Mouse (Mus musculus): ENCODE measurements around the gene Hmgb1. TPM values are rescaled to one million over a fixed set of nuclear protein-coding genes. Genes with fewer than 3 reads are reported as not detected.

Gene Hmgb1
- polyA plus RNA-seq, 1 experiment from 2014 or later = 1,906 TPM

DNA sequence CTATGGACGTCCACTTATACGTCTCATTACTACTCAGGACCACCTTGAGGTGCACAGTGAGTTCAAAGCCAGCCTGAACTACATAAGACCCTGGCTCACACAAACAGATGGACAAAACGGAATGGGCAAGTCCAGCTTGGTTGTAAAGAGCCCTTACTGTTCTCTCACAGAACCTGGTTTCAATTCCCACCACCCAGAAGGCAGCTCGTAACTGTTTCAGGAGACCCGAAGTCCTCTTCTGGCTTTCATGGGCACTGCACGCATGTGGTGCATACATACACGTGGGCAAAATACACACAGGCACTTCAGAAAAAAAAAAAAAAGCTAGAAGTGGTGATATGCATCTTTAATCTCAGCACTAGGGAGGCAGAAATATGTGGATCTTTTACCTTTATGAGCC is 139.2 kb downstream of the Hmgb1 start:
- Histone ChIP-seq H3K4me2 (no peak overlapping the region), H3K27ac (no peak overlapping the region), H3K4me3 (replicated peaks) (no peak overlapping the region), H3K9me3 (0 out of 2 replicates have a peak, but pooled peaks cover 1% of the 10 kb centered on the region), H3K27me3 (no peaks in the 10 kb centered on the region), H3K9ac (no peak overlapping the region), H3K4me1 (peaks cover 7% of the 10 kb centered on the region), H3K36me3 (replicated peaks) (peaks cover 36% of the 10 kb centered on the region)
- no peak for ATAC-seq (ENCODE audit: low FRiP score)
- 79% methylated on average over 7 of the region's 7 CpGs for WGBS

DNA sequence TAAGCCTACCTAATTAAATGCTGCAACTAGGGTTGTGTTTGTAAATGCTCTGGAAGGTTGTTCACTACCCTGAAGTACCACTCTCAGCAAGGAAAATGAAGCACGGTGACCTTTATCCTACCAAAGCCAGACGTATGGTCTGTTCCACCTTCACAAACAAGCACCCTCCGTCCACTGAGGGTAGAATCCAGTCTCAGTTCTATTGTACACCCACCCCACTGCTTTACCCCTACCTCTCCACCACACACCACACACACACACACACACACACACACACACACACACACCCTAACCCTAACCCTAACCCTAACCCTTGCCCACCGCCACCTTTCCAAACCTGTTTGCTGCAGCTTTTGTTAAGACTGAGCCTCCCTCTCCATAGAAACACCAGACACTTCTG is 140.2 kb downstream of the Hmgb1 start:
- ATAC-seq (ENCODE audit: low FRiP score) = no peak
- Histone ChIP-seq H3K27ac (no peak overlapping the region), H3K27me3 (no peaks in the 10 kb centered on the region), H3K9ac (no peak overlapping the region), H3K4me2 (no peak overlapping the region), H3K36me3 (replicated peaks) (peaks cover 29% of the 10 kb centered on the region), H3K4me3 (replicated peaks) (no peak overlapping the region), H3K4me1 (no peaks in the 10 kb centered on the region), H3K9me3 (0 out of 2 replicates have a peak, but pooled peaks cover 5% of the 10 kb centered on the region)
- 93% methylated on average over 4 of the region's 4 CpGs for WGBS

DNA sequence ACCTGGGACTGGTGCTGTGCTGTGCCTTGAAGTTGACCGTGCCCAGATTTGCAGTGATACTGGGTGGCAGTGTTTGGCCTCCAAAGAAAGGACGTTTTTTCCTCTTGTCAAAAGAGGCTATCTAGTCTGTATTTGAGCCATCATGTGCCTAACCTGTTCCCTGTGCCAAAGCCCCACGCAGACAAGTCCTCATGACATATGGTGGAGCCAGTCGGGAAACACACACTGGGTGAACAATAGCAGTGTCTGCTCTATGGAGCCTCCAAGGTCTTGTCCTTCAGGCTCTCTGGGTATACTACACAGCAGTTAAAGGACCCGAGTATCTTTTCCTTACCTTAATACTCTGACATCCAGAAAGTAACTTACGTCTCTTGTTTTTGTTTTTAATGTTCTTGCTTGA is 141.0 kb downstream of the Hmgb1 start:
- H3K4me1 ChIP-seq = no peaks in the 10 kb centered on the region
- H3K36me3 ChIP-seq (replicated peaks) = peaks cover 24% of the 10 kb centered on the region
- no peak overlapping the region for H3K4me3 ChIP-seq (replicated peaks)
- 0 out of 2 replicates have a peak, but pooled peaks cover 5% of the 10 kb centered on the region for H3K9me3 ChIP-seq
- WGBS = 87% methylated on average over 6 of the region's 6 CpGs
- no peak overlapping the region for H3K9ac ChIP-seq
- ATAC-seq (ENCODE audit: low FRiP score) = no peak
- no peak overlapping the region for H3K4me2 ChIP-seq
- no peaks in the 10 kb centered on the region for H3K27me3 ChIP-seq
- H3K27ac ChIP-seq = no peak overlapping the region

DNA sequence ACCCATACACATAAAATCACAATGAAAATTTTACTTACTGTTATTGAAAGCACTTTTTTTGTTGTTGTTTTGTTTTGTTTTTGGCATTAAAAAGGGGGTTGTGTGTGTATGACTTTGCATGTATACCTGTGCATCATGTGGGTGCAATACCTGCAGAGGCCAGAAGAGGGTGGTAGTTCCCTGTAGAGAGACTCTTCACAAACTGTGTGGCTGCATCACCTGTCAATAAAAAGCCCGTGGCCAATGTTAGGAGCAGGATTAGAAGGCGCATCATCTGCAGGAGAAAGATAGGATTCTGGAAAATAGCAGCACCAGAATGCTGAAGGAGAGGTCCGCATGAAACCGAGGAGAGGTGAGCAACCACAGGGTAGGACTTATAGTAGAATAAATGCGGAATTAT is 144.5 kb downstream of the Hmgb1 start:
- Histone ChIP-seq H3K9ac (no peak overlapping the region), H3K36me3 (replicated peaks) (peaks cover 5% of the 10 kb centered on the region; the same call in 1 of the 2 replicates), H3K27ac (no peak overlapping the region), H3K27me3 (no peaks in the 10 kb centered on the region), H3K4me1 (no peaks in the 10 kb centered on the region), H3K4me3 (replicated peaks) (no peak overlapping the region), H3K4me2 (no peak overlapping the region), H3K9me3 (0 out of 2 replicates have a peak, but pooled peaks cover 5% of the 10 kb centered on the region)
- ATAC-seq (ENCODE audit: low FRiP score) = no peak
- 89% methylated on average over 5 of the region's 5 CpGs for WGBS

DNA sequence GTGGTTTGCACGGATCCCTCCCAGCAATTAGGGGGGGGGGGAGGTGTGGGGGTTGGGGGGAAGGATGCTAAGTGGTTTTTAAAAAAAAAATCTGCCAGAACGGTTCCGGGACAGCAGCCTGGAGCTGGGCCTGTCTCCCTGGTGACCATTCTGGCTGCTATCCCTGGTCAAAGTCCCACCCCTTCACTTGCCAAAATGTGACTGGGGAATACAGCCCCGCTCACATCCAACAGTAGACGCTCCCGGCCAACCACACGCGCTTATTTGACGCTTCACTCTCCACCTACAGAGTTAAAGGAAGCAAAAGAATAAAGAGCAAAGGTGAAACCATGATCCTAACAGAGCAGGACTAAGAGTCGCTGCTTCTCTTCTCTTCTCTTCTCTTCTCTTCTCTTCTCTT is 146.6 kb downstream of the Hmgb1 start:
- ATAC-seq (ENCODE audit: low FRiP score) = no peak
- 29% methylated on average over 10 of the region's 10 CpGs for WGBS
- H3K36me3 ChIP-seq (replicated peaks) = peaks cover 2% of the 10 kb centered on the region; the same call in 1 of the 2 replicates

DNA sequence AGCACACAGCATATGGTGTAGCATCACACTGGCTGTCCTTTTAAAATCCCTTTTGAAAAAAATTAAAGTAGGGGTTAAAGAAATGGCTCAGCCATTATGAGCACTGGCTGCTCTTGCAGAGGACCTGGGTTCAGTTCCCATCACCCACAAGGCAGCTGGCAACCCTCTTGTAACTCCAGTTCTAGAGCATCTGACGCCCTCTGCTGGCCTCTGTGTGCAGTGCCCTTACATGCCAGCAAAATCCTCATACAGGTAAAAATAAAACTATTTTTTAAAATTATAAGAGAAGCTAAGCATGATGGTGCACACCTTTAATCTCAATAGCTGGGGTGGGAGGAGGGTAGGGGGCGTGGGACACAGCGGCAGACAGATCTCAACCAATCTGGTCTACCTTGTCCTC is 147.4 kb downstream of the Hmgb1 start:
- H3K9me3 ChIP-seq = 0 out of 2 replicates have a peak, but pooled peaks cover 5% of the 10 kb centered on the region
- no peaks in the 10 kb centered on the region for H3K36me3 ChIP-seq (replicated peaks)
- H3K27me3 ChIP-seq = no peaks in the 10 kb centered on the region
- 96% methylated on average over 3 of the region's 3 CpGs for WGBS
- peaks cover 3% of the 10 kb centered on the region; the same call in 1 of the 2 replicates for H3K4me1 ChIP-seq
- no peak overlapping the region for H3K4me3 ChIP-seq (replicated peaks)
- H3K27ac ChIP-seq = no peak overlapping the region
- no peak overlapping the region for H3K9ac ChIP-seq
- H3K4me2 ChIP-seq = no peak overlapping the region
- ATAC-seq (ENCODE audit: low FRiP score) = no peak

More for the DNA sequence above, 146.6 kb downstream of the Hmgb1 start:
- no peaks in the 10 kb centered on the region for H3K4me1 ChIP-seq
- H3K27ac ChIP-seq = no peak overlapping the region
- H3K27me3 ChIP-seq = no peaks in the 10 kb centered on the region
- 0 out of 2 replicates have a peak, but pooled peaks cover 5% of the 10 kb centered on the region for H3K9me3 ChIP-seq
- H3K9ac ChIP-seq = no peak overlapping the region
- H3K4me3 ChIP-seq (replicated peaks) = no peak overlapping the region
- no peak overlapping the region for H3K4me2 ChIP-seq

DNA sequence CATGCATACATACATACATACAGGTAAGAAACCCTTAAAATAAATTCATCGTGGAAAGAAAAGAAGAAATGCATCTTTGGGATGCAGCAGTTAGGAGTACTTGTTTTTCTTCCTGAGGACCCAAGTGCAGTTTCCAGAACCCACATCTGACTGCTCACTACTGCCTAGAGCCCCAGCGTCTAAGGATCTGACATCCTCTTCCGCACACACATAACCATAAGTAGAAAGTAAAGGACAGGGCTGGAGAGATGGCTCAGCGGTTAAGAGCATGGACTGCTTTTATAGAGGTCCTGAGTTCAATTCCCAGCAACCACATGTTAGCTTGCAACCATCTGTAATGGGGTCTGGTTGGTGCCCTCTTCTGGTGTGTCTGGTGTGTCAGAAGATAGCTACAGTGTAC is 151.9 kb downstream of the Hmgb1 start:
- Histone ChIP-seq H3K4me2 (no peak overlapping the region), H3K4me1 (peaks cover 22% of the 10 kb centered on the region), H3K36me3 (replicated peaks) (no peaks in the 10 kb centered on the region), H3K27me3 (no peaks in the 10 kb centered on the region), H3K4me3 (replicated peaks) (no peak overlapping the region), H3K9me3 (no peaks in the 10 kb centered on the region), H3K9ac (no peak overlapping the region), H3K27ac (no peak overlapping the region)
- no peak for ATAC-seq (ENCODE audit: low FRiP score)
- WGBS = 95% methylated on average over 4 of the region's 4 CpGs

DNA sequence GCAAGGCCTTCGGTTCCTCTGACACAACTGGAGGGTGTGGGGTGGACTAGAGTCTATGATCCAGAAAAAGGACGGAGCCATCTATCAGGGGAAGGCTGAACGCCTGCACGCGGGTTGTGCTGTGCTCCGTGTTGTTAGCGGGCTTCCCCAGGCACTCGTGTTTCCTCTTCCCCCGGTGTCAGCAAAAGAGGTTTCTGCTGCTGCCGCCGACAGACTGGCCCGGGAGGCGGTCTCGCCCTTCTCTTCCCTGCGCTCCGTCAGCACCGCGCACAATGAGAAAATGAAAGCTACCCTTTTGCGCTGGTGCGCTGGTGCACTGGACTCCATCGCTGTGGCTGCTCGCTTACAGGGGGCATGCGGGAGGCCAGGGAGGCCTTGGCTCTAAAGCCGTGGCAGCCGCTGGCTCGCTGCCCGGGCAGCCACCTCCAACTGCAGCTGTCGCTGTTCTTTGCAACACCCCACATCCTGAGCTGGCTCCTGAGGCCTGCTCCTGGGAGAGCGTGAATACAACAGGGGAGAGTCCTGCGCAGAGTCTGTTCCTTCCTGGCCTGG is 153.0 kb downstream of the Hmgb1 start:
- no peaks in the 10 kb centered on the region for H3K9me3 ChIP-seq
- H3K4me1 ChIP-seq = peaks cover 22% of the 10 kb centered on the region
- no peaks in the 10 kb centered on the region for H3K36me3 ChIP-seq (replicated peaks)
- H3K27me3 ChIP-seq = no peaks in the 10 kb centered on the region
- H3K4me2 ChIP-seq = peak overlapping the region; percentile 60
- H3K27ac ChIP-seq = peak overlapping the region; percentile 84
- ATAC-seq (ENCODE audit: low FRiP score) = peak; percentile 85
- 2% methylated on average over 30 of the region's 30 CpGs for WGBS
- H3K4me3 ChIP-seq (replicated peaks) = peak overlapping the region; percentile 34
- H3K9ac ChIP-seq = peak overlapping the region; percentile 68

DNA sequence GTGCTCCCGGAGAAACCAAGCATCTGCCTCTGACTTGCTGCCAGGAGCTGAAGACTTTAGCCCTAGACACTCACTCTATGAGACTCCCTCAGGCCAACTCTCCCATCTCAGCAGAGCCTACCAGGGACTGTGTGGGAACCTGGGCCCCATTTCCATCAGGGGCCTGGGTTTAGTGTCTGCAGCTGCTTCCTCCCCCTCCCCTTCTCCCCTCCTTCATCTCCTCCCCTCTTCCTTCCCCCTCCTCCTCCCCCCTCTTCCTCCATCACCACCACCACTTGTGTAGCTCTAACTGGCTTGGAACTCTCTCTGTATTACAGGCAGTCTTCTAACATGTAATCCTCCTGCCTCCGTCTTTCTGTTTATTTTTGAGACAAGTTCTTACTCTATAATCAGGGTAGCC is 154.2 kb downstream of the Hmgb1 start:
- Histone ChIP-seq H3K27ac (no peak overlapping the region), H3K4me1 (peaks cover 22% of the 10 kb centered on the region), H3K4me3 (replicated peaks) (no peak overlapping the region), H3K4me2 (no peak overlapping the region), H3K27me3 (no peaks in the 10 kb centered on the region), H3K36me3 (replicated peaks) (no peaks in the 10 kb centered on the region), H3K9me3 (no peaks in the 10 kb centered on the region), H3K9ac (no peak overlapping the region)
- 78% methylated on average over 2 of the region's 2 CpGs for WGBS
- ATAC-seq (ENCODE audit: low FRiP score) = no peak; the same call in 1 of the 2 replicates

DNA sequence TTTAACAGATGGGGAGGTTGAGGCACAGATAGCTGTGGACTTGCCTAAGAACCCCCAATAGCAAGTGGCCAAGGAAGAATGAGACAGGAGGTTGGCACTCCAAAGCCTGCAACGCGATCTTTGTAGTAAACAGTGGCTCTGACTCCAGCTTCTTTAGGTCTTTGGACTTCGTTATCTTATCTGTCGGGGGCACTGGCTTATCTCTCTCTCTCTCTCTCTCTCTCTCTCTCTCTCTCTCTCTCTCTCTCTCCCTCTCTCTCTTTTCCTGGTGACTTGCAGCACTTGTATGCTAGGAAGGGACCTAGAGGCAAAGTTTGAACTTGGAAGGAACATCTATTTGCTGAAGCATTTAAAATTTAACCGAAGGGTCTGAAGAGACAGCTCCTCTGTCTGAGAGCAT is 155.9 kb downstream of the Hmgb1 start:
- 69% methylated on average over 5 of the region's 5 CpGs for WGBS
- no peak overlapping the region for H3K4me3 ChIP-seq (replicated peaks)
- no peak for ATAC-seq (ENCODE audit: low FRiP score)

DNA sequence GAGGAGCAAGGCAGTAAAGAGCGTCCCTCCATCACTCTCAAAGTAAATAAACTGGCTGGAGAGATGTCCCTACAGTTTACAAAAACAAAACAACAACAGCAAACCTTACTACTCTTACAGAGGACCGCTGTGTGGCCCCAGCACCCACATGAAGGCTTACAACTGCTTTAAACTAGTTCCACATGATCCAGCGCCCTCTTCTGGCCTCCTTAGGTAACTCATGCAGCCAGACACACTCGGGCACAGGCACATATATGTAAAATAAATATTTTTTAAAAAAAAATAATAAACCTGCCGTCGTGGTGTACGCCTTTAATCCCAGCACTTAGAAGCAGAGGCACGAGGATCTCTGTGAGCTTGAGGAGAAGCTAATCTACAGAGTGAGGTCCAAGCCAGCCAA is 156.9 kb downstream of the Hmgb1 start:
- no peak for ATAC-seq (ENCODE audit: low FRiP score)
- whole genome bisulfite sequencing = 78% methylated on average over 8 of the region's 8 CpGs

More for the DNA sequence above, 155.9 kb downstream of the Hmgb1 start:
- Histone ChIP-seq H3K27me3 (no peaks in the 10 kb centered on the region), H3K4me1 (peaks cover 22% of the 10 kb centered on the region), H3K9ac (no peak overlapping the region), H3K9me3 (no peaks in the 10 kb centered on the region), H3K4me2 (no peak overlapping the region), H3K36me3 (replicated peaks) (no peaks in the 10 kb centered on the region), H3K27ac (no peak overlapping the region)

DNA sequence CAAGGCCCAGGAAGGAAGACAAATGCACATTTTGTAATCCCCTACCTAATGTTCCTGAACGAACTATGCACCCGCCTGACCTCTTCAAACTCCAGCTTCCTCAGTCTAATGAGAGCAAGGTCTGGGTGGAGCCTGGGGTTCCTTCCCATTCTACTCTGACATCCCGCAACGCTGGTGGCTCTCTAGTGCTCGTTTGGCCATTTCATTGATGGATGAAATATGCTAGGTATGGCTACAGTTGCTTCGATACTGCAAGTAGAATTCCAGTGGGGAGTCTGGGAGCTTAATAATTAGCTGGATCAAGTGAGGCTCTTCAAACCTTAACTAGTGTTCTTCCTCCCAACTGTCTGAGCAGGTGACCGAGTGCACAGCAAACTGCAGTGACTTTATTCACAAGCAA is 163.2 kb downstream of the Hmgb1 start:
- H3K4me2 ChIP-seq = no peak overlapping the region
- H3K36me3 ChIP-seq (replicated peaks) = no peaks in the 10 kb centered on the region
- no peak for ATAC-seq (ENCODE audit: low FRiP score)
- H3K27me3 ChIP-seq = peaks cover 9% of the 10 kb centered on the region
- H3K27ac ChIP-seq = no peak overlapping the region
- H3K4me3 ChIP-seq (replicated peaks) = no peak overlapping the region
- peaks cover 3% of the 10 kb centered on the region; the same call in 1 of the 2 replicates for H3K4me1 ChIP-seq
- H3K9ac ChIP-seq = no peak overlapping the region
- H3K9me3 ChIP-seq = no peaks in the 10 kb centered on the region
- WGBS = 66% methylated on average over 7 of the region's 7 CpGs

More for the DNA sequence above, 156.9 kb downstream of the Hmgb1 start:
- Histone ChIP-seq H3K9ac (no peak overlapping the region), H3K4me3 (replicated peaks) (no peak overlapping the region), H3K4me1 (peaks cover 22% of the 10 kb centered on the region), H3K27ac (no peak overlapping the region), H3K4me2 (no peak overlapping the region), H3K9me3 (no peaks in the 10 kb centered on the region), H3K36me3 (replicated peaks) (no peaks in the 10 kb centered on the region), H3K27me3 (no peaks in the 10 kb centered on the region)

DNA sequence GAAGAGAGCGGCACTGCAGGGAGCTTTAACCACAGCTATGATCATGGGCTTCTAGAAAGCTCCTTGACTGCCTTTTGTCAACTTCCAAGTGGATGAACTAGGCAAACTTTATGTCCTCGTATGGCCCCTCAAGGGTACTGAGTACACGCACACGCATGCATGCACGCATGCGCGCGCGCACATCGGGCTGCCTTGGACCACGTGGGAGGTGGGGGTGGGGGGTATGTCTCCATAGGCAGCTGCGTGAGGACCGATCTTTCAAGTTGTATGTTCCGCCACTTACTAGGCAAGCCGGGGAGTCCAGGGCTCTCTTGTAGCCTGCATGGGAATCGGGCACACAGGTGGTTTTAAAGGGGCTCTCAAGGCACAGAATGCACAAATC is 163.6 kb downstream of the Hmgb1 start:
- 70% methylated on average over 16 of the region's 16 CpGs for WGBS
- H3K27me3 ChIP-seq = peaks cover 9% of the 10 kb centered on the region
- H3K9me3 ChIP-seq = no peaks in the 10 kb centered on the region
- H3K27ac ChIP-seq = no peak overlapping the region
- H3K36me3 ChIP-seq (replicated peaks) = no peaks in the 10 kb centered on the region
- ATAC-seq (ENCODE audit: low FRiP score) = no peak
- H3K9ac ChIP-seq = no peak overlapping the region
- no peak overlapping the region for H3K4me2 ChIP-seq
- H3K4me3 ChIP-seq (replicated peaks) = no peak overlapping the region; the same call in 1 of the 2 replicates
- H3K4me1 ChIP-seq = peaks cover 7% of the 10 kb centered on the region

All from forebrain, embryonic 12.5 days (tissue).